Mouse (Mus musculus) MEL (cell line): Measurements from ENCODE around the gene Rgs9.

ENCODE experiments used
- CTCF ChIP-seq, 3 experiments: IDR thresholded peaks in 2 of 3; conservative IDR thresholded peaks in 1 of 3; 2 replicates each; pipeline ENCODE4 v1.5.1; 2011 to 2012; ENCODE audit warnings: low read length in 3 of 3, low read depth in 2 of 3, mild to moderate bottlenecking in 2 of 3, improper control_type of control experiment in 1 of 3, inconsistent platforms in 1 of 3, mixed read lengths in 1 of 3, moderate library complexity in 1 of 3; ENCODE audit not compliant: control insufficient read depth in 1 of 3, insufficient read depth in 1 of 3, poor library complexity in 1 of 3, severe bottlenecking in 1 of 3
- EP300 ChIP-seq, 2 experiments: IDR thresholded peaks; 2 replicates each; pipeline ENCODE4 v1.6.1; 2011; ENCODE audit warnings: improper control_type of control experiment in 2 of 2, low read length in 2 of 2, low read depth in 1 of 2, mild to moderate bottlenecking in 1 of 2
- GABPA ChIP-seq: IDR thresholded peaks from 2 replicates; pipeline ENCODE4 v1.6.1; 2012; ENCODE audit warnings: low read depth, mild to moderate bottlenecking, inconsistent platforms, low read length, improper control_type of control experiment, moderate library complexity
- GATA1 ChIP-seq: IDR thresholded peaks from 2 replicates; pipeline ENCODE4 v1.6.1; 2011; ENCODE audit warnings: low read depth, low read length, improper control_type of control experiment
- NELFE ChIP-seq: IDR thresholded peaks from 2 replicates; pipeline ENCODE4 v1.6.1; 2011; ENCODE audit warnings: low read depth, low read length, improper control_type of control experiment
- POLR2A ChIP-seq, 2 experiments: IDR thresholded peaks; 2 replicates each; pipeline ENCODE4 v1.6.1; 2011 to 2012; ENCODE audit warnings: low read length in 2 of 2, mild to moderate bottlenecking in 2 of 2, control low read depth in 1 of 2, improper control_type of control experiment in 1 of 2, low read depth in 1 of 2, moderate library complexity in 1 of 2; ENCODE audit not compliant: control insufficient read depth in 1 of 2, insufficient read depth in 1 of 2, poor library complexity in 1 of 2
- POLR2AphosphoS2 ChIP-seq: IDR thresholded peaks from 2 replicates; pipeline ENCODE4 v1.6.1; 2011; ENCODE audit warnings: low read length, improper control_type of control experiment
- TBP ChIP-seq: IDR thresholded peaks from 2 replicates; pipeline ENCODE4 v1.8.0; 2011; ENCODE audit warnings: low read depth, low read length, improper control_type of control experiment
- TCF12 ChIP-seq: IDR thresholded peaks from 2 replicates; pipeline ENCODE4 v1.6.1; 2014; ENCODE audit warnings: low read depth, mild to moderate bottlenecking, inconsistent platforms, low read length, improper control_type of control experiment, moderate library complexity
- USF2 ChIP-seq, 2 experiments: IDR thresholded peaks; 2 replicates each; pipeline ENCODE4 v1.6.1; 2011 to 2012; ENCODE audit warnings: improper control_type of control experiment in 2 of 2, low read length in 2 of 2, borderline replicate concordance in 1 of 2, inconsistent platforms in 1 of 2, low read depth in 1 of 2, mild to moderate bottlenecking in 1 of 2; ENCODE audit not compliant: insufficient read depth in 1 of 2
- ZKSCAN1 ChIP-seq: IDR thresholded peaks from 2 replicates; pipeline ENCODE4 v1.6.1; 2012; ENCODE audit warnings: low read depth, mild to moderate bottlenecking, inconsistent platforms, low read length, improper control_type of control experiment, moderate library complexity
- ZMIZ1 ChIP-seq: IDR thresholded peaks from 2 replicates; pipeline ENCODE4 v1.6.1; 2012; ENCODE audit warnings: low read depth, mild to moderate bottlenecking, inconsistent platforms, low read length, improper control_type of control experiment, moderate library complexity
- ZNF384 ChIP-seq: IDR thresholded peaks from 2 replicates; pipeline ENCODE4 v1.6.1; 2012; ENCODE audit warnings: low read depth, mild to moderate bottlenecking, inconsistent platforms, low read length, improper control_type of control experiment

- TF ChIP-seq USF2 (IDR thresholded peaks at IDR 0.05; ENCODE audit: borderline replicate concordance in 1 of 2, insufficient read depth in 1 of 2, low read depth in 1 of 2, low read length in 2 of 2) (no peak), CTCF (IDR thresholded peaks at IDR 0.05 in 2 of 3, conservative IDR thresholded peaks at IDR 0.05 in 1 of 3; ENCODE audit: control insufficient read depth in 1 of 3, insufficient read depth in 1 of 3, low read depth in 2 of 3, low read length in 3 of 3, poor library complexity in 1 of 3, severe bottlenecking in 1 of 3) (no peak), POLR2AphosphoS2 (no peak), TBP (no peak), EP300 (IDR thresholded peaks at IDR 0.05; ENCODE audit: low read depth in 1 of 2, low read length in 2 of 2) (no peak), POLR2A (IDR thresholded peaks at IDR 0.05; ENCODE audit: control insufficient read depth in 1 of 2, insufficient read depth in 1 of 2, low read depth in 1 of 2, low read length in 2 of 2, poor library complexity in 1 of 2) (no peak), TCF12 (no peak), ZKSCAN1 (no peak), ZNF384 (no peak), GATA1 (no peak), GABPA (no peak), NELFE (no peak), ZMIZ1 (no peak)
Observed at GRCm38 (mm10) chr11:109237796-109238195, 60.1 kb downstream of the Rgs9 start.
